Mouse (Mus musculus) thymus, adult 2 months (tissue): Measurements from ENCODE around the gene Isoc2b.
"Not testable (repeated sequence)": the region's sequence is repeated elsewhere in the genome, so short reads cannot be mapped to it uniquely, and the experiment has no call there.

ENCODE experiments used
- CTCF ChIP-seq: fragments of 200-500 bp; IDR thresholded peaks from 2 replicates; pipeline ENCODE4 v1.5.1; 2012; ENCODE audit warnings: mild to moderate bottlenecking, control low read depth, low read length, moderate library complexity, borderline replicate concordance; ENCODE audit not compliant: control insufficient read depth, poor library complexity, insufficient read depth; ENCODE audit errors: extremely low read depth
- POLR2A ChIP-seq: fragments of 200-500 bp; IDR thresholded peaks from 2 replicates; pipeline ENCODE4 v1.6.1; 2012; ENCODE audit warnings: mild to moderate bottlenecking, low read length, control low read depth, moderate library complexity; ENCODE audit not compliant: control insufficient read depth, poor library complexity, insufficient read depth; ENCODE audit errors: extremely low read depth

- not testable (repeated sequence) for TF ChIP-seq CTCF, POLR2A
Observed at GRCm38 (mm10) chr7:4820925-4821324, 49.1 kb downstream of the Isoc2b start.
